Mouse (Mus musculus) intestine, embryonic 16.5 days (tissue): ENCODE data around the gene Plekhb1. TPM values are rescaled to one million over a fixed set of nuclear protein-coding genes. Genes with fewer than 3 reads are reported as not detected.

Experiments
- ATAC-seq: fragments of 200-750 bp; cut with Nextera tagmentation; 2 replicates; pipeline ENCODE4 v1.8.0; 2017; ENCODE audit warnings: moderate TSS enrichment, moderate library complexity
- H3K27ac ChIP-seq: fragments of 300-500 bp; sonication (generic); 2 replicates; pipeline ENCODE4 v1.5.1; 2014; ENCODE audit warnings: mild to moderate bottlenecking, low read length
- H3K27me3 ChIP-seq: fragments of 300-500 bp; sonication (generic); replicated peaks from 2 replicates; pipeline ENCODE4 v1.6.1; 2014; ENCODE audit warnings: low read length, control low read depth, mixed read lengths; ENCODE audit not compliant: control insufficient read depth, insufficient read depth
- H3K36me3 ChIP-seq: fragments of 300-500 bp; sonication (generic); 2 replicates; pipeline ENCODE4 v1.6.1; 2014; ENCODE audit warnings: low read length, control low read depth; ENCODE audit not compliant: control insufficient read depth, insufficient read depth
- H3K4me1 ChIP-seq: fragments of 300-500 bp; sonication (generic); 2 replicates; pipeline ENCODE4 v1.6.1; 2014; ENCODE audit warnings: low read length, control low read depth, mixed read lengths; ENCODE audit not compliant: control insufficient read depth, insufficient read depth
- H3K4me2 ChIP-seq: fragments of 300-500 bp; sonication (generic); 2 replicates; pipeline ENCODE4 v1.6.1; 2014; ENCODE audit warnings: low read depth, low read length, control low read depth
- H3K4me3 ChIP-seq: fragments of 300-500 bp; sonication (generic); 2 replicates; pipeline ENCODE4 v1.5.1; 2014; ENCODE audit warnings: mild to moderate bottlenecking, low read length
- H3K9ac ChIP-seq: fragments of 300-500 bp; sonication (generic); 2 replicates; pipeline ENCODE4 v1.6.1; 2014; ENCODE audit warnings: low read depth, low read length
- H3K9me3 ChIP-seq: fragments of 300-500 bp; sonication (generic); 2 replicates; pipeline ENCODE4 v1.6.1; 2016; ENCODE audit warnings: low read length, control low read depth; ENCODE audit not compliant: control insufficient read depth
- WGBS: fragments of 180-500 bp; shearing (Covaris S2); extraction: QIAGEN DNeasy Blood & Tissue Kit; methylation state at CpG from one replicate; pipeline ENCODE4 v1.1.7; 2014; 5-methylcytosine and 5-hydroxymethylcytosine counted together
- polyA plus RNA-seq: library from polyadenylated mRNA; unstranded; fragments of >200 nt; fragmentation: Nextera tagmentation; extraction: Ambion mirVana; gene quantifications from 2 replicates; pipeline ENCODE4 v1.2.1, GENCODE M21; 2015

Plekhb1 gene
- polyA plus RNA-seq, 1 experiment from 2014 or later, result 15.1 TPM

DNA sequence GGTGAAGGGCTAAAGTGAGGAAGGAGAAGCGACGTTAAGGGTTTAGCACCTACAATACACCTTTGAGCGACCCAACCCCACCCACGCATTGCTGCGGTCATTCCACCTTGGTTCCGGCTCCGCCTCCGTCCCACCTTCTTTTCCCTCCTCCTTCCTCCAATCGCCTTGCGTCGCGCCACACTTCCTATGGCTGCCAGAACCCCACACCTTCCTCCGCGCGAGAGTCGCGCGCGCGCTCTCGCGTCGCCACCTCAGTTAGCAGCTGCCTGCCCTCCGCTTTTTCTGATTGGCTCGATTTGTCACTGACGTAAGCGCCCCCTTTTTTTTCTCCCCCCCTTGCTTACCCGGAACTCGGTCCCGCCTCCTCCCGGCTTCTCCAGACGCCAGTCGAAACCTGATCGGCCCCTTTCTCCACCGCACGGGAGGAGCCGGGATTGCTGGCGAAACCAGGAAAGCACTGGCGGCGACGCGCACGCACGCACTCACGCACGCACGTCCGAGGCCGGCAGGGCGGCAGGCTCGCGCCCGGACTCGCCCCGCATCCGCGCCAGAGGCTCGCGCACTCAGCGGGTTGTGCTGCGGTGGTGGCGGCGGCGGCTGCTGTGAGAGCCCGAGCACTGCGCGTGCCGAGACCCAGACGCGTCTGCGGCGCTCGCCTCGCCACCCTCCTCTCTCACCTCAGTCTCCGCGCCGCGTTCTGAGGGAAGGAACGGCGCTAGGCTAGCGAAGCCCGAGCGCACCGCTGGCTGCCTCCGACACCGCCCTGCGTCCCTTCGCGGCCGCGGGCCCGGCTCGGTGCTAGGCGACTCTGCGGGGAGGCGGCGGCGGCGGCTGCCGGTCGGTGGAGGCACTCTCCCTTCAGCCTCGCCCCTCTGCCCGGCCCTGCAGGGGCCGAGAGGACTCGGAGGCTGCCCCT lies 54.7 kb downstream of the Plekhb1 start, which contains the start of gene Rab6a:
TSS of gene Rab6a (plus strand) at position 197 of the 916 bp plus-strand sequence.
- Histone ChIP-seq H3K4me2 (peak within 1 kb of the TSS; percentile 73), H3K4me3 (peak within 1 kb of the TSS; percentile 100), H3K27me3 (no peaks in the 10 kb centered on the region), H3K4me1 (no peaks in the 10 kb centered on the region), H3K27ac (peak within 1 kb of the TSS; percentile 100), H3K9ac (peak within 1 kb of the TSS; percentile 100), H3K9me3 (no peaks in the 10 kb centered on the region), H3K36me3 (no peaks in the 10 kb centered on the region)
- ATAC-seq, result peak; percentile 97
- WGBS, result under 1% methylated on average over 102 of the region's 105 CpGs

DNA sequence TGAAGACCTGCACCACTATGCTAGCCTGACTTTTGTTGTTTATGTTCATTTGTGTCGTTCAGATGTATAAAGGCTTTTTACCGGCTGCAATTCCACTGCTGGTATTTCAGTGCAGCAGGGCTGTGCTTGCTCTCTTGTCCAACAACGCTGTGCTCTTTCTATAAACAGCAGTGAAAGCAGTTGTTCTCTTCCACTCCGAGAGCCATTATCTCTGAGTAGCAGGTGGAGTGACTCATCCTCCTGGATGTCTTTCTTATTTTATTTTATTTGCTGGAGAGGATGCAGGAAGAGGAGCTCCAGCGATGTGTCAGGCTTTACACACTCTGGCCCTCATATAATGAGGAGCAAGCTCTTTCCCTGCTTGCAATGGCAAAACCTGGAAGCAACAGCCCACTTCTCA lies 62.0 kb downstream of the Plekhb1 start:
- 41% methylated on average over 5 of the region's 5 CpGs for WGBS

GRCm38 (mm10) chr7:100593349-100593748 lies 68.9 kb downstream of the Plekhb1 start:
- no peaks in the 10 kb centered on the region for H3K36me3 ChIP-seq
- no peak overlapping the region for H3K9ac ChIP-seq
- no peaks in the 10 kb centered on the region for H3K9me3 ChIP-seq
- H3K4me2 ChIP-seq, result no peak overlapping the region
- H3K27me3 ChIP-seq, result no peaks in the 10 kb centered on the region
- no peak for ATAC-seq
- H3K4me3 ChIP-seq, result no peak overlapping the region
- no peak overlapping the region for H3K27ac ChIP-seq
- H3K4me1 ChIP-seq, result no peaks in the 10 kb centered on the region

More for the DNA sequence above, 62.0 kb downstream of the Plekhb1 start:
- Histone ChIP-seq H3K36me3 (no peaks in the 10 kb centered on the region), H3K27me3 (no peaks in the 10 kb centered on the region), H3K27ac (no peak overlapping the region), H3K9ac (no peak overlapping the region), H3K4me2 (no peak overlapping the region), H3K4me1 (no peaks in the 10 kb centered on the region), H3K4me3 (no peak overlapping the region), H3K9me3 (no peaks in the 10 kb centered on the region)
- ATAC-seq, result no peak

Other genes with a start within 250 kb of the Plekhb1 start
- gene Ucp3, start 189.4 kb downstream of the Plekhb1 start, polyA plus RNA-seq, result not detected in 2 replicates
- gene Ucp2, start 169.1 kb downstream of the Plekhb1 start, polyA plus RNA-seq, result 368 and 382 TPM in 2 replicates
- gene Dnajb13, start 147.5 kb downstream of the Plekhb1 start, polyA plus RNA-seq, result 0.48 and 0.50 TPM in 2 replicates
- gene Coa4, start 125.3 kb downstream of the Plekhb1 start, polyA plus RNA-seq, result 59.2 and 59.3 TPM in 2 replicates
- gene Rab6a, start 55.0 kb downstream of the Plekhb1 start, polyA plus RNA-seq, result 85.7 and 89.7 TPM in 2 replicates
- 85.9 and 89.2 TPM in 2 replicates for gene Mrpl48, start 54.1 kb downstream of the Plekhb1 start, polyA plus RNA-seq
- gene Fam168a, start 44.2 kb upstream of the Plekhb1 start, polyA plus RNA-seq, result 21.2 and 24.9 TPM in 2 replicates
- 2.4 and 3.8 TPM in 2 replicates for gene Relt, start 201.0 kb upstream of the Plekhb1 start, polyA plus RNA-seq